Mouse (Mus musculus) adrenal gland, postnatal 14 days (tissue): ENCODE data around the gene Gucy2d. TPM values are rescaled to one million over a fixed set of nuclear protein-coding genes. Genes with fewer than 3 reads are reported as not detected.

Experiments
- DNase-seq: peaks from one replicate; pipeline ENCODE4 v3.0.0; 2021; ENCODE audit warnings: mixed read lengths
- total RNA-seq: library from RNA; stranded (reverse); gene quantifications from 2 replicates; pipeline ENCODE4 v1.2.3, GENCODE M21; 2021

The Gucy2d gene
- total RNA-seq, 1 experiment from 2014 or later, result not detected

DNA sequence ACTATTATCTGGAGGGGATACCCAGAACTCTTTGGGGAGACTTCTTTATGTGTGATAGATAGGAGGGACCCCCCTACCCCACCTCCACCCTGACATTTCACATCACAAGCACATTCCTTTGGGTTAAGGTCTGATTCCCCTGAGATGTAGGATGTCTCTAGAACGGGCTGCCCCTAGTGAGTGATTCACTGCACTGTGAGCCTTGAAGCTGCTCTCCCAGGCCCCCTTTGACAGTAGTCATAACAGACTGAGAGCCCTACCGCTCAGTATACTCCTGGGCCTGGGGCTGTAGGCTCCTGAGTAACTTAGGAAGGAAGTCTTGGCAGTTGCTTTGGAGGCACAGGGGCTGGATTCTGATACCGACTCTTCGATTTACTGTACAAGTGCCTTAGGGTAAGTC, 50.1 kb downstream of the Gucy2d start:
- DNase-seq, result no peak

DNA sequence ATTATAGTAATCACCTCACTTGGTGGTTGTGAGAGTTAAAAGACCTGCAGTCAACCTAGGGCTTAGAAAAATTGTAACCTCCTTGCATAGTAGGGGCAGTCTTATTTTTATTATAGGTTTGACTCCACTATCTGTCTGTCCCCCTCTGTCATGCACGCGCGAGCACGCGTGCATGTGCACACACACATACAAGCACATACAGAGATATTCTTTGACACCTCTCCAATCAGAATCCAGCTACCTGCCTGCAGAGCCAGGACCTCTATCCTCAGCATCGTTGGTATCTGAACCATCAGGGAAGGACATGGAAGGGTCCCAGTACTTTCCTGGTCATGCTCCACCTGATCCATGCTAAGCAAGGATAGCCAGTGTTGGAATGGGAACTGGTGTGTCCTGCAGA, 50.7 kb downstream of the Gucy2d start:
- DNase-seq, result no peak

DNA sequence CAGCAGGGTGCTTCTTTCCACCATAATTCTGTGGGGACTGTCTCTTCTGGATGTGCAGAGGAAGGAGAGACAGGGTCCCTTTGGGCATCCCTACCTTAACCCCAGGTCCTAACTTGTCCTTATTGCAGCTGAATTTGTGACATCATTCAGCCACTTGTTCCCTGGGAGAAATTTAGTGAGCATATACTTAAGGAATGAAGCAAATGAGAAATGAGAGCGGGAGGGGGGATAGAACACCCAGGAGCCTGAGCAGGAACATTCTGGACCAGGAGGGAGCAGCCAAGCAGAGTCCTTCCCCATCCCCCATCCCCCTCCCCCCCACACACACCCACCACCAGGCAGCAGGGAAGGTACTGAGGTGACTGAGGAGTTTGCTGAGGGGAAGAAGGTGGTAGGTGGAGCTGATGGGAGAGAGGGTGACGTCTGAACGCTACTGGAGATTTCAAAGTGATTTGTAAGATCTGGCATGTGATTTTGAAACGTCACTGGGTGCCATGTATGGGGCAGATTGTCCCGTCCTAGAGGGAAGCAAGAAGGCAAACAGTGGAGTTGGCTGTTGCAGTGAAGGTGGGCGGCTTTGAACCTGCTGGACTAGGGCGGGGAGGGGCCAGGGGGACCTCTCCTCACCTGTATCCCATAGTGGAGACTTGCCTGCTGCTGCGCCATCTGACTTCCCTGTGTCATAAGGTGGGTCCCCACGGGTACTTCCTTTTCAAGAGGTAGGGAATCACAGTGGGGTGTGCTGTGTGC, 51.4 kb downstream of the Gucy2d start:
- no peak for DNase-seq

DNA sequence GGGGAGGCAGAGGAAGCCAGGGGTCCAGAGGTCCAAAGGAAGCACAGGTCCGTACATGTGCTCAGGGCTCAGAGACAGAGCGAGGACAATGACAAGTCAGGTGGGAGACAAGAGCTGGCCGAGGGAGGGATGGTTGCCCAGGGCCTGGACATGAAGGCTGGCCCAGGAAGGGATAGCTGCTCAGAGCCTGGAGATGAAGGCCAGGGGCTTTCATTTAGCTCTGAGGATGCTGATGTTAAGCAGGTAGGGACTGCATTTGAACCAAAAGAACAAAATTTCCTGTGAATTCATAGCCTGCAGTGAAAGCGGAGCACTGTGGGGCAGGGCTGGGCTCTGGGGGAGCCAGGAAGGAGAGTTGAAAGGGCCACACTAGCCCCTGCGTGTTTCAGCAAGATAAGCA, 52.1 kb downstream of the Gucy2d start:
- no peak for DNase-seq

DNA sequence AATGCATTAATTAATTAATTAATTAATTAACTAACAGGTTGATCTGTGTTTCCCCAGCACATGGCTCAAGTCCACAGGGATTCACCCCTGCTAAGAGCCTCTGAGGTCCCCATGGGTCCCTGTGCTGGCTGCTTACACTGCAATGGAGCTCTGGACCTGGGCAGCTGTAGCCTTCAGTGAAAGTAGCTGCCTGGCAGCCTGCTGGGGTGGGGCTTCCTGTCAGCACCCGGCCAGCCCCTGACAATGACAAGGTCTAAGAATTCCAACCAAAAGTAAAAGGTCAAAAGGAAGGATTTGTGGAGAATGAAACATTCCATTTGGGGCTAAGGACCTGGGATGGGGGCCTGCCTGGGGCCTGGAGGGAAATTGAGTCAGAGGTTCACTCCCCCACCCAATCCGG, 53.1 kb downstream of the Gucy2d start:
- peak; percentile 43 for DNase-seq

DNA sequence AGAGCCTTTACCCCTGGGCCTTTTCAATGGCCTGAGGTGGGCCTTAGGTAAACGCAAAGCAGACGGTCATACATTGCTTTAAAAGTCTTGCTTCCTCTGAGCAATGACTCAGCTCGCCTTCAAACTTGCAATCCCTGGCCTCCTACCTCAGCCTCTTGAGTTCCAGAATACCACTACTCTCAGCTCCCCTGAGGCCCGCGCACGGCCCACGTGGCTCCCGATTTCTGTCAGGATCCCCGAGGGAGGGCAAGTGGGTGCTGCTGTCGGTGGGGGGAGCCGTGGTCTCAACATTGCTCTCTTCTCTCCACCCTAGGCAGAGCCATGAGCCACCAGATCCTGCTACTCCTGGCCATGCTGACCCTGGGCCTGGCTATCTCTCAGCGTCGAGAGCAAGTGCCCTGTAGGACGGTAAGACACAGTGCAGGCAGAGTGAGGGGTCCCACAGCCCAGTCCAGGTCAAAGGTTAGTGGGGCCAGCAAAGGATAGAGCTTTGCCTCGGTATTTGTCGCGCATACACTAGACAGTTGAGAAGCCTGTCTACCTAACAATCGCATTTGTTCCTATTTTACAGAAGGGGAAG, 53.8 kb downstream of the Gucy2d start:
- DNase-seq, result no peak

DNA sequence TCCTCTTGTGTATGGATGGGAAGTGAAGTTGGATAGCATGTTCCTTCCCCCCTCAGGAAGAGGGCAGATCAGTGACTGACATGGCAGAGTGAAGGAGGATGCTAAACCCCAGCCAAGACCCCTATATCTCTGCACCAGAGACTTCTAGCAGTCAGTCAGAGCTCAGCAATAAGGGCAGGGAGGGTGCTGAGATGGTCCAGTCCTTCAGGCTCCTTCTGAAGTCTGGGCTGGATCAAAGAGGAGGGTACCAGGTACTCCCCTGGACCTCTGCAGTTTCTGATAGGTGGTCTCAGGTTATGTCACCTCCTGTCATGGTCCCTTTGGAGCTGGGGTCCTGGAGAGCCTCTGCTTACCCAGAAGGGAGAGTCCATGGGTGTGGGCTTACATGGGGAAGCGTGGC, 55.4 kb downstream of the Gucy2d start:
- DNase-seq, result no peak

DNA sequence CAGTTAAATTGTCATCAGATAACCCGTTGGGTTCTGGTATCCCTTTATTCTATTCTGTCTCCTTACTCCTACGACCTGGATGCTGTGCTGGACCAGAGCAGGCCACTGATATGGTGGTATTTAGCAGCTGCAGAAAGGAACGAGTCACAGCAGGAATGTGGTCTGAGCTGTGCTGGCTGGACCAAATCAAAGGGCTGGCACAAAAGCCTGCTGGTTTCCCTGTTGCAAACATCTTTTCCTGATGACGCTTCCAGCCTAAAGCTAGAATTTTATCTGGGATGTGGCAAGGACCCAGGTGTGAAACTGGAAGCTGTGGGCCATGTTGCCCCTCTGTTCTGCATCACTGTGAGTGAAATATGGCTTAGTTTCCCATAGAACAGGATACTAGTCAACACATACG, 57.2 kb downstream of the Gucy2d start:
- DNase-seq, result no peak

DNA sequence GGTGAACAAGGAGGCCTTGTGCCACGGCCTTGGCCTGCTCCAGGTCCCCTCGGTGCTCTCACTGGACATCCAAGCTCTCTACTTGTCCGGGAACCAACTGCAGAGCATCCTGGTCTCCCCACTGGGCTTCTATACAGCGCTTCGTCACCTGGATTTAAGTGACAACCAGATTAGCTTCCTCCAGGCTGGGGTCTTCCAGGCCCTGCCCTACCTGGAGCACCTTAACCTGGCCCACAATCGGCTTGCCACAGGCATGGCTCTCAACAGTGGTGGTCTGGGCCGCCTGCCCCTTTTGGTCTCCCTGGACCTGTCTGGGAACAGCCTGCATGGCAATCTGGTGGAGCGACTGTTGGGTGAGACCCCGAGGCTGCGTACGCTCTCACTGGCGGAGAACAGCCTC, 57.9 kb downstream of the Gucy2d start:
- no peak for DNase-seq

DNA sequence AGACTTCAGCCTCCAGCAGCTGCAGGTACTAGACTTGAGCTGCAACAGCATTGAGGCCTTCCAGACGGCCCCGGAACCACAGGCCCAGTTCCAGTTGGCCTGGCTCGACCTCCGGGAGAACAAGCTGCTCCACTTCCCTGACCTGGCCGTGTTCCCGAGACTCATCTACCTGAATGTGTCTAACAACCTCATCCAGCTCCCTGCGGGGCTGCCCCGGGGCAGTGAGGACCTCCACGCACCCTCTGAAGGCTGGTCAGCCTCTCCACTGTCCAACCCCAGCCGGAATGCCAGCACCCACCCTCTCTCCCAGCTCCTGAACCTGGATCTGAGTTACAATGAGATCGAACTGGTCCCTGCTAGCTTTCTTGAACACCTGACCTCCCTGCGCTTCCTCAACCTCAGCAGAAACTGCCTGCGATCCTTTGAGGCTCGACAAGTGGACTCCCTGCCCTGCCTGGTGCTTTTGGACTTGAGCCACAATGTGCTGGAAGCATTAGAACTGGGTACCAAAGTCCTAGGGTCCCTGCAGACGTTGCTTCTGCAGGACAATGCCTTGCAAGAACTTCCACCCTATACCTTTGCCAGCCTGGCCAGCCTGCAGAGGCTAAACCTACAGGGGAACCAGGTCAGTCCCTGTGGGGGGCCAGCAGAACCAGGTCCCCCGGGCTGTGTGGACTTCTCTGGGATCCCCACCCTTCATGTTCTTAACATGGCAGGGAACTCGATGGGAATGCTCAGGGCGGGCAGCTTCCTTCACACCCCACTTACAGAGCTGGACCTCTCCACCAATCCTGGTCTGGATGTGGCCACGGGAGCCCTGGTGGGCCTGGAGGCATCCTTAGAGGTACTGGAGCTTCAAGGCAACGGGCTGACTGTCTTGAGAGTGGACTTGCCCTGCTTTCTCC, 58.7 kb downstream of the Gucy2d start:
- no peak for DNase-seq

DNA sequence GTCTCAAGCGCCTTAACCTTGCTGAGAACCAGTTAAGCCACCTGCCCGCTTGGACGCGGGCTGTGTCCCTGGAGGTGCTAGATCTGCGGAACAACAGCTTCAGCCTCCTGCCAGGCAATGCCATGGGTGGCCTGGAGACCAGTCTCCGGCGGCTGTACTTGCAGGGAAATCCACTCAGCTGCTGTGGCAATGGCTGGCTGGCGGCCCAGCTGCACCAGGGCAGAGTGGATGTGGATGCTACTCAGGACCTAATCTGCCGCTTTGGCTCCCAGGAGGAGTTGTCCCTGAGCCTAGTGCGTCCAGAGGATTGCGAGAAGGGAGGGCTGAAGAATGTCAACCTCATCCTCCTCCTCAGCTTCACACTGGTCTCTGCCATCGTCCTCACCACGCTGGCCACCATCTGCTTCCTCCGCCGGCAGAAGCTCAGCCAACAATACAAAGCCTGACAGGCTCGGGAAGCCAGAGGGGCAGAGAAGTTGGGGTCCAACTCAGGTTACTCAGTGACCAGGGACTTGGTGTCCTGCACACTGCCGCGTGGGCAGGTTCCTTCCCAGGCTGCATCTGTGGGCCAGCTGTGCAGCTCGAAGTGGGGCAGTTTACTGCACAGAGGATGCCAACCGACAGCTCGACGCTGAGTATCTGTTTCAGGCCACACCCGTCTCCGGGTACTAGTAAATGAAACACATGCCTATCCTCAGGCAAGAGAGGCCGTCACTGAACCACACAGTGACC, 59.5 kb downstream of the Gucy2d start:
- no peak for DNase-seq

DNA sequence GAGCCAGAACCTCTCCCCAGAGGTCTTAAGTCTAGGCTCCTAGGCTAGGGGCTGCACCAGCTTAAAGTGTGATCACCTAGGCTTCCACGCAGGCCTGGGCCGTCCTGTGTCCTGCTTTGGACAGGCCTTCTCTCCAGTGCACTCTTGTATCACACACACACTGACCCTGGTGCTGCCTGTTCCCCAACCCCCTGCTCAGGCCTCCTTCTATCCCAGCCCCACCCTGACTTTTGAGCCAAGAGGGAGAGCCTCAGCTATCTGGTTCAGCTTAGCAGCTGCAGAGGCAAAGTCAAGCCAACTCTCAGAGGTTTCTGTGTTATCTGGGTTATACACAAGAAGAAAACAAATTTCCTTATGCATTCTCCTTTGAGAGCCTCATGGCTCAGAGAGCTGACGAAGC, 60.3 kb downstream of the Gucy2d start:
- no peak for DNase-seq

DNA sequence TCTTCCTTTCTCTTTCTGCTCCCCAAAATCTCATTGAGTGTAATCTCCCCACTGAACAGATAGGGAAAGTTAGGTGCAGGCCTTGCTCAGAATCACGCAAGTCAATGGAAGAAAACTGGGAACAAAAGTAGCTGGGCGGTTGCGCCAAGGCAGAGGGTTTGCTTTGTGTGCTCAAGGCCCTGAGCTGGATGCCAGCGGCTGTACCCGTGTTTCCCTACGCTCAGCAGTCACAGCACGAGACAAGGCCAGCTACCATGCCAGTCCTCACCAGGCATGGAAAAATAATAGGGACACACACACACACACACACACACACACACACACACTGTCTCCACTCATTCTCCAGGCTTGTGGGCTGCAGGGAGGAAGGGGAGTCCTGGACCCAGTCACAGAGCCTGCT, 60.9 kb downstream of the Gucy2d start:
- no peak for DNase-seq

DNA sequence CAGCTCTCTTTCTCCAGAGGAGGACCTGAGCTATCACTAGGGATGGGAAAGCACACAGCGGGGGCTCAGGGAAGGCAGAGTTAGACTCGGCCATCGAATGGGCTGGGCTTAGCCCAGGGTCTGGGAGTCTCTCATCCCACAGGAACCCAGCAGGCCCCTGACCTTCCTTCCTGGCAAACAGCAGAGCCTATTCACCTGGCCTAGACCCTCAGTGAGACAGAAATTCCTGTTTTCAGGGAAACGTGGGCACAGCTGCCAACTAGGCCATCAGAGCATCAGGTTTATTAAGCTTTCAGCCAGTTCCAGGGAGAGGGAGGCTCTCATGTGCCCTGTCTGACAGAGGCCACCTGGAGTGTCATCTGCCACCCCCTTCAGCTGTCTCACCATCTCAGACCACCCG, 62.7 kb downstream of the Gucy2d start:
- no peak for DNase-seq

DNA sequence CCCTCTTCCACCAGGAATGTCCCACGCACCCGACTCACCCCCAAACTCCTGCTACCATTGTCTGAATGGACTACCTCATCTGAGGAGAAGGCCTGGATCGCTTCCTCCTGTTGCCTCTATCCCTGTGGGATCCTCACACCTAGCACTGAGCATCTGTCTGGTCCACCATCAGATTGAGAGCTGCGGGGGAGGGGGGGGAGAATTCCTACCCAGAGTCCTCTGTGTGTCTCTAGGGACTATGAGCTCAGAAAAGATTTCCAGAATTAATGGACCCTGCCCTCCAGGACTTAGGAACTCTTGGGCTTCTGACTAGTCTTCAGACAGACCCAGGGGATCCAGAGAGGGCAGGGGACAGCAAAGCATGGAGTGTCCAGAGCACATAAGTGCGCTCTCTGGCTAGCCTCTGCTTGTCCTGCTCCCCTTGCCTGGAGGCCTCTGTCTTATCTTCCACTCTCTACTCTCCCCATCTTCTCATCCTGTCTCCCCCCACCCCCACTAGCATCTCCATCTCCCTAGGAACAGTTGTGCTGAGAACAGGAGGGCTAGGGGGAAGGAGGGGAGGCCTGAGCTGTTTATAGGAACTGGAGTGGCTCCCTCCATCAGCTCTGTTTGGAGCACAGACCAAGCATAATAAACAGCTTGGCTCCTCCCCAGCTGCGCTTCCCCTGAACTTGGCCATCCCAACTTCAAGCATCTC, 63.9 kb downstream of the Gucy2d start:
- DNase-seq, result no peak

DNA sequence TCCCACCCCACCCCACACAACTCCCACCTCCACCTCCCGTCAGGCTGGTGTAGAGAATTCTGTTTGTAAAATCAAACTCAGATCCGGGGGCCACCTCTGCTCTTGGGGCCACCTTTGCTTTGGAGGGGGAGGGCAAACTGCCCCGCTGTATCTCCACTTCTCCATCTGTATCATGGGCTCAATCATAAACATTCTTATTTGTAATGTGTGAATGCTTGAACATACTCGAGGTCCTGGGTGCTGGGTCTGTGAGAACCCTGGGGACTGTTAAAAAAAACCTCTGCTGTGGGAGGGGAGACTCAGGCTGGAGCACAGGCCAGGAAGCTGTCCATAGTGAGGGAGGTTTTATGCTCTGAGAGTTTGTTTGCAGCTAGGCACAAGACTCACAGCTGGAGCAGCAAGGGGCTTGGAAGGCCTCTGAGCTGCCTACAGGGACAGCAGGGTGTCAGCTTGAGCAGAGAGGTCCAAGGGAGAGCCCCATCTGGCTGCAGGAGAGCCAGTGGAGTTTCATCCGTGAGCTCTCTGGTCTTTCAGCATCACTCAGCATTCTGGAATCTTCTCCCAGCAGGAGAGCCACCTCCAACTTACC, 64.6 kb downstream of the Gucy2d start:
- no peak for DNase-seq

DNA sequence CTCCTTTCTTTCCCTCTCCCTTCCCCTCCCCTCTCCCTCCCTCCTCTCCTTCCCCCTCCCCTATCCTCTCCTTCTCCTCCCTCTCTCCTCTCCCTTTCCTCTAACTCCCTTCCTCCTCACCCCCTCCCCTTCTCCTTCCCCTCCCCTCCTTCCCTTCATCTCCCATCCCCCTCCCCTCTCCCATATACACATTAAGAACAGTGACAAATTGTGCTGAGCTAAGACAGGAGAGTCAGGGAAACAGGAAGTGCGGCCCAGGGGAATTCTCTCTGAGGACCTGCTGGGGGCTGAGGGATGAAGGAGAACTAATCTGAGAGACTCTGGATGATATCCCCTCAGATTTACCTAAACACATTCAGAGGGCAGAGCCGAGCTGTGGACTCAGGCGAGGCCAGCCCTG, 65.4 kb downstream of the Gucy2d start:
- no peak for DNase-seq

DNA sequence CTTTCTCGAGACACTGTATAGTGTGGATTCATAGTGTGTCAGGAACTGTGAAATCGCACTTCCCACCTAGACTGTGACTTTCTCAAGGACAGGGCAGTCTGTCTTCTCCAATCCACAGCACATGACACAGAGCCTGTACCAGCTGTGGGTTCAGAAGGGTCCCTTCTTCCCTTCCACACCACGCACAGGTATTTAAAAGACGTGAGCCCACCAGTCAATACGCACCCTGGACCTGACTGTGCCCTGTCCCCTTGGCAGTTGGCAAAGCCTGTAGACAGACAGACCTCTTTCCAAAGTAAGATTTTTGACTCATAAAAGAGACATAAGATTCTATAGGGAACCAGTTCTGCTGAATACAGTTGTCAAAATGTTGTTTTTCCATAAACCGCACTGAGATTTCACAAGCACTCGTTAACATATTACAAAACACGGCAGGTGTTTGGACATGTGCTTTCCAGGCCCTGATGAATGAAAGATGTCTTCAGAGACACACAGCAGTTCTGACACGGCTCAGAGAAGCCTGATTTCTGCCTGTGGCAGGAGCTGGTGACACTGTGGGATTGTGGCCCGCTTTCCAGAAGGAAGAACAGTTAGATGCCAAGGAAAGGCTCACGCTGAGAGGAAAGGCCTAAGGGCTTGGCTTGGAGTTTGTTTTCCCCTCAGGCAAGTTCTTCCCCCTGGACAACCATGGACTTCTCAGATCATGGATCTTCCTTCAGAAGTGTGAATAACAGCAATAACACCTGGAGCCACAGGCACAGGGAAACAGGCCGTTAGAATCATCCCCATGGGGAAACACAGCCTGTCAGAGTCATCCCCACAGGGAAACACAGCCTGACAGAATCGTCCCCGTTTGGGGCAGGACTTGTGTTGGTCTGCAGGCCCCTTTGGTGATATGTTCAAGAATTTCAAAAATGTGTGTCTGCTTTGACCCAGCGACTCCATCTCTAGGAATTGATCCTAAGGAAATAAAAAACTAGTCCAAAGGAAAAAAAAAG, 71.0 kb downstream of the Gucy2d start:
- no peak for DNase-seq

DNA sequence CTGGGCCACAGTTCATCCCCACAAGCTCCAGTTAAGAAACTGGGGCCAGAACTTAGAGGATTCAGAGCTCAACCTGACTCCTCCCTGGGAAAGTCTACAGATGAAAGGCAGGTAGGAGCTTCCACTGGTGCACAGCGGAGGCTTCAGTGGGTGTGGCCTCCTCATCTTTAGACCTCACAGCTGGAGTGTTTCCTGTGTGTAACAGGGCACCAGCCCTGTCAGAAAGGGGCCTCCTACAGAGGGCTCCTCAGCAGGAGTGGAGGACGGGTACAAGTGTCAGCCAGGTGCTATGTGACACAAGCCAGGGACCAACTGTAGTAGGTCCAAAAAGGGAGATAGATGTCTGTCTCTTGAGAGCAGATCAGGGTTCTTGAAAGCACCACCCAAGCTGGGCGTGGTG, 73.0 kb downstream of the Gucy2d start:
- no peak for DNase-seq

DNA sequence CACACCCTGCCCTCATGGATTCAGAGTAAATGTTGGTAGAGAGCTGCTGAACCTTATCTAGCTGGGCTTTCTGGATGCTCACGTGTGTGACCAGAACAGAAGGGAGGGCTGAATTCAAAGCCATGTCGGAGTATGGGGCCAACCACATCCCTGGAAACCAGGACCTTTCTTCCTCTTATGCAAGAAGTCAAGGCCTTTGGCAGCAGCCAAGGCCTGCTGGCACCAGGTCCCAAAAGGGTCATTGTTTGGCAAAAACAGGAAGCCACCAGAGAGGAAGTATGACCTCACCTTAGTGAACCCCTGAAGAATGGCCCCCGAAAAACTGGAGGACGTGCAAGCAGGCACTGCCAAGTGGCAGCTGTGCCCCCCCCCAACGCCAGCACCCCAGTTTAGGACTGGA, 82.4 kb downstream of the Gucy2d start:
- DNase-seq, result peak; percentile 75
